Mouse (Mus musculus): Measurements from ENCODE around the gene Gm37240. TPM values are rescaled to one million over a fixed set of nuclear protein-coding genes. Genes with fewer than 3 reads are reported as not detected.

The Gm37240 gene
- 0.14 TPM for polyA plus RNA-seq (2017; shearing (Covaris generic))

DNA sequence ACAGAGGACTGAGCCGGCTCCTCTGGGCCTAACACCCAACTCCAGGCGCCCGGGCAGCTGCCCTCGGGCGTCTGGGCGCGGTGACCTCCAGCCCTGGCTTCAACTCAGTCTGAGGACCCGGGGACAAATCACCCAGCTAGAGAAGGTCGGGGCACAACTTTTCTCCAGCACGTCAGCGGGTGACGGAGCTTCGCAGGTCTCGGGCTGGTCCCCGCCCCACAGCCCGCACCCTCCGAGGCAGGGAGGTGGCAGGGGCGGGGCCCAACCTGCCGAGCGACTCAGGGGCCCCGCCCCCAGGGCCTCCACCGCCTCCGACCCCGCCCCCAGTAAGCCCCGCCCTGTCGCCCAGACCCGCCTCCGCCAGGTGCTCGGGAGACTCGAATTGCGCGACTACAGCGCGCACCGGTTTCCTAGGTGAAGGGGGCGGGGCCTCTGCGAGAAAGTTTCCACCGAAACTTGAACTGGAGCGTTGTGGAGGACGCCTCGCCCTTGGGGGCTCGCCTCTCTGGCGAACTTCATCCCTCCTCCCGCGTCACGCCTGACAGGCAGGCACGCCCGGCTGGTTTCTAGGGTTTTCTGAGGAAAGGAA lies at the start of gene Gm37240, which contains the start of gene Glt28d2:
Gene Gm37240 (minus strand): TSS at position 280 of the 589 bp plus-strand sequence.
Gene Glt28d2 (minus strand): TSS at position 278 of the 589 bp plus-strand sequence.

DNA sequence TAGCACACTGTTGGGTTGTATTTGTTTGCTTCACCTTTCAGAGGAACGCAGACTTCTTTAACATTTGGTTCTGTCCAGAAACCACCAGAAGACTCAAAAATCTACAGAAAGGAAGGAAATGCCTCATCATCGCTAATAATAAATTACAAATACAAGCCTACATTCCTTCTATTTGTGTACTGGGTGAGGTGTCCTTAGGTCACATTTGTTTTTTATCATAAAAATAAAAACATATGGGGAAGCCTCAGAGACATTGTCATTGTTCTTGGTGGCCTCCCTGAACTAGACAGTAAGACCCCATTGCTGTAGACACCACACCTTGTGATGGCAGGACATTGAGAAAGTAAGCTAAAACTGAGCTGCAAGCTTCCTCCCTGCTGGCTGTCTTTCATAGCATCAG lies 70.1 kb downstream of the Gm37240 start, which contains the start of gene Fam160a1:
Gene Fam160a1 (minus strand): TSS at position 101 of the 400 bp plus-strand sequence.

DNA sequence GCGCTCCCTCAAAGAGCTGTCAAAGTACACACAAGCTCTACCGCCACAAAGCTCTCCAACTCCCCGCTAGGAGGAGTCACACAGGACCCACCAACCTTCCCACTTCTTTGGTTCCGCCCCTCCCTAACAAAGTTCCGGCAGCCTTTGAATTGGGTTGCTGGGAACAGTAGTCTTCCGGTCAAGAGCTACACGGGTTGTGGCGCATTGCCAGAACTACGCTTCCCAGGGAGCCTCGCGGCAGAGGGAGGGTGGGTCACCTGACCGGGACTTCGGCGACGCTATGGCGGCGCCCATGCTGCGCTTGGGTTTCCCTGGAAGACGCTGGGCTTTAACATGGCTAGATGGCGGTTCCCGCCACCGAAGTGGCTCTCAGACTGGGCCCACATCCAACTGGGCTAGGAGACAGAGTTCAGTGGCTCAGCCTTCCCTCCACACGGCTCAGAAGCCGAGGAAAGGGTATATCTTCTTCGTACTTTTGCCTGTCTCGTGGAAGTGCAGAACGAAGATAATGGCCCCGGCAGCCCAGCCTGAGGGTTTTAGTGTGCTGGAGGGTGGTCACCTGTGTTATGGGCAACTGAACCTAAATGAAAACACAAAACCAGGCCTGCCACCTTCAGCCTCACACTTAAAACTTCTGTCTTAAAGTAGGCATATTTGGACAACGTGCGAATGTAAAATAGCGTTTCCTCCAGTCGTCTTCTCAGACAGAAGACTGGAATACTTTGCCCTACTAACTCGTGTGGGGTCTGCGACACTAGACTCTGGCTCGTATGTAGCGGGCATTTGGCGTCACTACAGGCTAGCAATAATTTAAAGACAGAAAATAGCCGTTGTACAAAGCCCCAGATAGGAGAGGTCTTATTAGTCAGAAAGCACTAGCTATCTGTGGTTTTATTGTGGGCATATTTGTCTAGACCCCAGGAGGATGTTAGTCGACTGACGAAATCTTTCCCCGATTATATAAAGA lies 313.2 kb downstream of the Gm37240 start, which contains the start of gene Gatb:
Gene Gatb (plus strand): TSS at position 256 of the 967 bp plus-strand sequence.

DNA sequence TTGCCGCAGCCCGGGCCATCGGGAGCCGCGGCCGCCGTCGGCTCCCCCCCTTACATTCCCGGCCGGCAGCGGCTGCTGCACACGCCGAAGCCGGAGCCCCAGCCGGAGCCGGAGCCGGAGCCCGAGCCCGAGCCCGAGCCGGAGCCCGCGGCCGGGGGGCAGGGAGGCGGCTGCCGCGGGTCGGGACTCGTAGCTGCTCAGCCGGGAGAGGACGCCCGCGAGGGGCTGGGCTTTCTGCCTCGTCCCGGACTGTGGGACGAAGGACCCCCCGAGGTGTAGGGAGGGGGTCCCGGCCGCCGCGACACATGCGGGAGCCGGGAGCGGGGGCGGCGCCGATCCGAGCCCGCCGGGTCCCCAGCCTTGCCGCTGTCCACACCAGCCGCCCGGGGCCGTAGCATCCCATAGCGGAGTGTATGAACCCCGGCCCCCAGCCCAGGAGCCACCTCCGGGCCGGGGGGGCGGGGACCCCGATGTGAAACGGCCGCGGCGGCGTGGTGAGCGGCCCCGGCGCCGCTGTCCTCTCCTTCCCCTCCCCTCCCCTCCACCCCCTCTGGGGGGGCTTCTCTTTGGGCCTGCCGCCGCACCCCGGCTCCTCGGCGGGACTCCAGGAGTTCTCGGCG lies 1072.4 kb downstream of the Gm37240 start, which contains the start of gene Fbxw7:
Gene Fbxw7 (plus strand): TSS at position 507 of the 620 bp plus-strand sequence.

DNA sequence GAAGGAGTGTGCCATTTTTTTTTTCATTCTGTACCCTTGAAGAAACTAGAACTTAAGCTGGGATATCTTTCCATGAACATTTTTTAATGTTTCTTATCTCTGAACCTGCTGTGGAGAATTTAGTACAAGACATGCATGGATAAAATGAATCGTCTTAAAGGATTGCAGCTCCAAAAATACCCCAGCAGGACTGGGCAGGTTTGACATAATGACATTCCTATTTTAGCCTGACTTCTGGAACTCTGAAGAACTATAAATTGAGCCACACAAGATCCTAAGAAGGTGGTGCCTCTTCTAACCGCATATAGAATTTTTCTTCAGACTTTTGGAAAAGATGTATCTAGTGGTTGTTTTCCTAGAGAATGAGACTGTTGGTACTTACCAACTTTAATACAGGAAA lies 1294.0 kb downstream of the Gm37240 start, which contains the start of gene Tigd4:
Gene Tigd4 (plus strand): TSS at position 301 of the 400 bp plus-strand sequence.

DNA sequence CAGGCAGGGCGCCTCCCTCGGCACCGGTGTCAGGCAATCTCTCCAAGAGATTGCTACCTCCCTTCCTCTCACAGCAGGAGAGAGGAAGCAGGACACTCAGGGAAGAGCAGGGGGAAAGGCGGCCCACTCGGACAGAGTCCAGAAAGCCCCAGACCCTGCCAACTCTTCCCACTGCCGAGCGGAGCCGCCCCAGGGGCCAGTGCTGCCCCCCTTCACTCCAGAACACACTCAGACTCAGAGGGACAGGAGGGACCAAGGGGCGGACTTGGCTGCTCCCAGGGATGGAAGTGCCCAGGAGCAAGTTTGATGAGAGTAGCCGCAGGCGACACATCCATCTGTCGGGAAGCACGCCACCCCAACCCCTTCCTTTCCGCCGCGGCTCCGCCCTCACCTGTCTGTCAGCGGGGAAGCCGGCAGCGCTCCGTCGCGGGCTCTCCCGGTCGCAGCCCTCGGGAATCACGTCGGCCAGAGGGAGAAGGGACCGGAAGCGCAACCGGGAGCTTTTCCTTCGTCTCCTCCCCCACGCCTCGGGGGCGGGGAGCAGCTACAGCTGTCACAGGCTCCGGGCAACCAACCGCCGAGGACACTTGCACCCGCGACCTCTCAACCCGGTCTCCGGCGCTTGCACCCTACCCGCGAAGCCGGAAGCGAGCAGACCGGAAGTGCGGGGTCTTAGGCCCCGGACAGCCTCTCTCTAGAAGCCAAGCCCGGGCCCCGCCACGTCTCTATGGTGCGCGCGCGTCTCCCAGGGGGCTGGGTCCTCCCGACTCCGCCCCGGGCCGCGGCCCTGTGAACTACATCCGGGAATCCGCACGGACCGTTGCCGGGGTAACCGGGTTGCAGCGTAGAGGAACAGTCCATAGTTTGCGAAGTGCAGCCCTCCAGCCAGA lies 1305.0 kb downstream of the Gm37240 start, which contains the start of gene Arfip1:
Gene Arfip1 (minus strand): TSS at position 603 of the 890 bp plus-strand sequence.

DNA sequence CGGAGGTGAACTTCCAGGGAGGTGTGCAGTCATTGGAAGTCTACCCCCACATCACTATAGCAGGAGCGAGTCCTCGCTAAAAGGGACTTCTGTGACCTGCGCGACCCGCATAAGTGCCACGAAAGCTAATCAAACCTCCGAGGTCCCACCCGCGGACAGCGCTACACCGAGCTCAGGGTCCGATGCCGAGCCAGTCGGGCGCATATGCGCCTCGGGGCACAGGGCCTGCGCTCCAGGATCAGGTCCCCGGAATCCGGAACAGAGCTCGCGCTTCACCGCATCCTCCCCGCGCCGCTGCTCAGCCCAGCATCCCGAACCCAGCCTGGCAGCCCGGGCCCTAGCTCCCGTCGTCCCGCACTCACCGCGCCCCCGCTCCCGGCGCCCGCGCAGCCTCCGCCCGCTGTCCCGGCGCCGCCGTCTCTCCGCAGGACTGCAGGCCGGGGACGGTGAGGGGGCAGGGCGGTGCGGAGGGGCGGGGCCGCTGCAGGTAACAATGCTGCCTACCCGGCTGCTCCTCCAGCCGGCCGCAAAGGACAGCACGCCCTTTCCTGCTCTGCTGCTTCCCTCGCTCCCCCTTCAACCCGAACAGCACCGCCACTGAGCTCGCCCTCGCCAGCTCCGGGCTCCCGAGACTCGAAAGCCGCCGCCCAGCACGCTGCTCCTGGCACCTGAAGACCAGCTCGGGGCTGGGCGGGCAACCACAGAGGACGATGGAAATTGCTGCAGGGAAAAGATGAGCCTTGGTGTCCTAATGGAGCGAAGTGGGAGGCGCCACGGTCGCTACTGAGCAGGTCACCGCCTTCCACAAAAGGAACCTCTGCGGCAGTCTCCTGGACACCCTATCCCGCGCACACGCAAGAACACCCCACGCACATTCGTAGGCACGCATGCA lies 1407.1 kb downstream of the Gm37240 start, which contains the start of gene Fhdc1:
Gene Fhdc1 (minus strand): TSS at position 424 of the 892 bp plus-strand sequence.

Other genes with a start within 250 kb of the Gm37240 start
- gene Fam160a1, start 70.2 kb downstream of the Gm37240 start, polyA plus RNA-seq (2017; shearing (Covaris generic)): 0.16 TPM
- gene Glt28d2, start within 50 bp of the Gm37240 start, polyA plus RNA-seq (2017; shearing (Covaris generic)): 0.16 TPM
- 0.97 TPM for gene Sh3d19, start 83.6 kb upstream of the Gm37240 start, polyA plus RNA-seq (2017; shearing (Covaris generic))
- gene Prss48, start 115.0 kb upstream of the Gm37240 start, polyA plus RNA-seq (2017; shearing (Covaris generic)): not detected